Mouse (Mus musculus): ENCODE results near the gene Rusc2.

Gene Rusc2

DNA sequence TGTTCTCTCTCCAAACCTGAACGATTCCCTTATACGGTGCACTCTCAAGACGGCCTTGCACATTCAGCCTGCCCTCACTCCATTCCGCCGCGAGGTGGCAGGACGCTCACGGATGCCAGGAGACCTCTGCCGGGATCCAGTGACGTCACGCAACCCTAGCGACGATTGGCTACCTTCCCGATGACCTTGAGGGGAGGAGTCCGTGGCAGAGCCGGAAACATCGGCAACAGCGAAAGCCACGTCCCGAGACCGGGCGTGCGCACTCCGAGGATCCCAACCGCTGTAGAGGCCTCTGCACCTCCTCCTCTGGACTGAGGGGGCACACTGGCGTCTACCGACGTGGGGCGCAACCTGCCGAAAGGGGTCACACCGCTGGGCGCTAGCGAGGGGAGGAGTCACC lies 60.3 kb downstream of the Rusc2 start:
- peak; percentile 97 to 100 for DNase-seq (ENCODE audit: low spot score in 2 of 2)

DNA sequence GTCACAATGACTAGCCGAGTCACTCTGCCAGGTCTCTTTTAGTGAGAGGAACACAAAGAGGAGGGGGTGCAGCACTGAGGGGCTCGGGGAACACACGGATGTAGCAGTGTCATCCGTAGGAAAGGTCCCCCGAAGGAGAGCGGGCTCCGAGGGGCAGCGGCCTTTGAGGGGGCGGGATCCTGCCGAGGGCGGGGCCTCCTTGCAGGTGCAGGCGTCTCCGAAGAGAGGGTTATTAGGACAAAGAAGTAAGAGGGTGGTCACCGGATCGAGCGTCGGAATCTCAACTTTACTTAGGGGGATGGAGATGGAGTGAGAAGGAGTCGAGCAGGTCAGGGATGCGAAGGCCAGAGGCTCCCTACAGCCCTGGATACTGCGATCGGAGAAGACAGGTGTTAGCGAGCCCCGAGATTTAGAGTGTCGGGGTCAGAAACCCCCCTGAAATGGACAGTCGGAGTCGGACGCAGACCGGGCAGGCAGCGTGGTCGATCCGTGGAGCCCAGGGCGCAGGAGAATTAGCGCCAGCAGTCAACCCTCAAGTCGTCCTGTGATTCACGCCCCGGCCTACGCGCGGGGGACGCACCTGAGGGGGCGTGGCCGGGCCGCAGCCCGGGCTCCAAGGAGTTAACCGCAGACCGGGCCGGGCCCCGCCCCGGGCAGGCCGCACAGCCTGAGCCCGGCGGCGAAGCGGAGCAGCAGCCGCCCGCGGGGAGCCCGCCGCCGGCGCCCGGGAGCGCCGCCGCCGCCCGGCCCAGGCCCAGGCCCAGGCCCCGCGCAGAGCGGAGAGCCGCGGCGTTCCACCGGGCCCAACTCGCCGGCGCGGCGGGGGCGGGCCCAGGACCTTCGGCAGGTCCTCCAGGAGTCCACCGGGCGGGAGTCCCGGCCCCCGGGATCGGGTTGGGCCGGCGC lies 60.9 kb downstream of the Rusc2 start:
- DNase-seq (ENCODE audit: low spot score in 2 of 2) = peak in 1 of 2 experiments; percentile 68

DNA sequence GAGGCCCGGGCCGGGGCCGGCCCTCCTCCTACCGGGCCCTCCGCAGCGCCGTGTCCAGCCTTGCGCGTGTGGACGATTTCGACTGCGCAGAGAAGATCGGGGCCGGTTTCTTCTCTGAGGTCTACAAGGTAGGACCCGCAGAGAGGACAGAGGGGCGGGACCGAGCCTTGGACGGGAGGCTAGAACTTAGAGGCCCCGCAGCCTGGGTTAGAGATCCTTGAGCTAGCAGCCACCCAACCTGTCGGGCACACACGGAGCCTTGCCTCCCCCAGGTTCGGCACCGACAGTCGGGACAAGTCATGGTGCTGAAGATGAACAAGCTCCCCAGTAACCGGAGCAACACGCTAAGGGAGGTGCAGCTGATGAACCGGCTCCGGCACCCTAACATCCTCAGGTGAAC lies 61.7 kb downstream of the Rusc2 start:
- DNase-seq (ENCODE audit: low spot score in 2 of 2) = no peak

DNA sequence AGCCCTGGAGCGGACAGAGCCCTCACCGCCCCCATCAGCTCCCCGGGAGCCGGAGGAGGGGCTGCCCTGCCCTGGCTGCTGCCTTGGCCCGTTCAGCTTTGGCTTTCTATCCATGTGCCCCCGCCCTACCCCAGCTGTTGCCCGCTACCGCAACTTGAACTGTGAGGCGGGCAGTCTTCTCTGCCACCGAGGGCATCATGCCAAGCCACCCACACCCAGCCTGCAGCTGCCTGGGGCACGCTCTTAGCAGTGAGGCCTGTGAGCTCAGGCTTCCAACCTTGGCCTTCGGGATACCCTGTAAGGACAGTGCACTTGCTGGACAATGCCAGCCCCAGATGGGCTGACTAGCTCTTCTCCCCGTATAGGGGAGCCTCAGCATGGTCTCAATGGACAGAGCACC lies 65.5 kb downstream of the Rusc2 start:
- no peak for DNase-seq (ENCODE audit: low spot score in 2 of 2)

- DNase-seq (ENCODE audit: low spot score in 2 of 2) = no peak
These were observed 66.8 kb downstream of the Rusc2 start for GRCm38 (mm10) chr4:43448554-43448953.

DNA sequence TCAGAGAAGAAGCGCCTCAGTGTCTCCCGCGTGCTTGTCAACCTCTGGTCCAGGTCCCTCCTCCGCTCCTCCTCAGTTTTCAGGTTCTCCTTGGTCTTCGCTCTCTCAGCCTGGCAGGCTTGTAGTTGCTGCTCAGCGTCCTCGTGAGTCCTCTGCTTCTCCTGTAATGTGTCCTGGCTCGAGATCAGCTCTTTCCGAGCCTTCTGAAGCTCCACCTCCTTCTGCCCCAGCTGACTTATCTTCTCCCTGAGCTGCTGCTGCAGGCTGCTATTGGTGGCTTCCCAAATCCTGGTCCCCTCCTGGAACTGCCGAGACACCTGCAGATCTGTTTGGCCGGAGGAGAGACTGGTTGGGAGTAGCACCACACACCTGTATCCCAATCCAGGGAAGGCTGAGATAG lies 70.5 kb downstream of the Rusc2 start:
- no peak for DNase-seq (ENCODE audit: low spot score in 2 of 2)

DNA sequence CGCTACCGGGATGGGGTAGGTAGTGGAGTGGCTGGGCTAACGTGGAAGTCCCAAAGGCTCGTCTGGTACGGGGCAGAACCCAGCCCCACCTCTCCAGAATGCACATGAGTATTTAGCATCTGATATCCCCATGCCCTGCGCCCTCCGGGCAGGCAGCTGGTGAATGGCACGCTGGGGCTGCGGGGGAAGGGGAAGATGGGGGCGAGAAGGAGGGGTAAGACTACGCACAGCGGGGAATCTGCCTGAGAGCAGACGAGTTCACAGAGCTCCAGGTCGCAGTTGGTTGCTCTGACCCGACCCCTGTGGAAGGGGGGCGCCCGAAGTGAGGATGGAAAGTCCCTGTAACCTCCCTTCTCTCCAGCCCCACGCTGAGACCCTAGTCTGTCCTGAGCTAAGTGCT lies 71.6 kb downstream of the Rusc2 start:
- no peak for DNase-seq (ENCODE audit: low spot score in 2 of 2)

- no peak for DNase-seq (ENCODE audit: low spot score in 2 of 2)
These were observed 72.5 kb downstream of the Rusc2 start, which contains the start of gene Cd72 for GRCm38 (mm10) chr4:43454041-43454836. Gene Cd72, minus strand, starts transcription at chr4:43454628.

DNA sequence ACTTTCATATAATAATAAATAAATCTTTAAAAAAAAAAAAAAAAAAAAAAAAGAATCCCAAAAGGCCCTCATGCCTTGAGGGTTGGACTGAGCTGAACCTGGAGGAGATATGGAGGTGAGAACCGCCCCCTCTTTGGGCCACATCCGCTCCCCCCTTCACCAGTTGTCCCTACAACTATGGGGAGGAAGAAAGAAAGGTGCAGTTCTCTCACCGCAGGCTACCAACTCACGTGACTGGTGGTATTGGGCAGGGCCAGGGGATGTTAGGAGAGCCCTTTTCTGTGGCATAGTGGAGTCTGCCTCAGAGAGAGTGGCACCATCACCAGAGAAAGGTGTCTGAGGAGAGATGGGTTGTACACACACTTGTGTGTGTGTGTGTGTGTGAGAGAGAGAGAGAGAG lies 74.7 kb downstream of the Rusc2 start:
- DNase-seq (ENCODE audit: low spot score in 2 of 2) = no peak

GRCm38 (mm10) chr4:43457124-43457523 lies 75.3 kb downstream of the Rusc2 start:
- no peak for DNase-seq (ENCODE audit: low spot score in 2 of 2)

GRCm38 (mm10) chr4:43463102-43463501 lies 81.3 kb downstream of the Rusc2 start:
- no peak for DNase-seq (ENCODE audit: low spot score in 2 of 2)

- no peak for DNase-seq (ENCODE audit: low spot score in 2 of 2)
These were observed 84.2 kb downstream of the Rusc2 start for GRCm38 (mm10) chr4:43465935-43466334.

DNA sequence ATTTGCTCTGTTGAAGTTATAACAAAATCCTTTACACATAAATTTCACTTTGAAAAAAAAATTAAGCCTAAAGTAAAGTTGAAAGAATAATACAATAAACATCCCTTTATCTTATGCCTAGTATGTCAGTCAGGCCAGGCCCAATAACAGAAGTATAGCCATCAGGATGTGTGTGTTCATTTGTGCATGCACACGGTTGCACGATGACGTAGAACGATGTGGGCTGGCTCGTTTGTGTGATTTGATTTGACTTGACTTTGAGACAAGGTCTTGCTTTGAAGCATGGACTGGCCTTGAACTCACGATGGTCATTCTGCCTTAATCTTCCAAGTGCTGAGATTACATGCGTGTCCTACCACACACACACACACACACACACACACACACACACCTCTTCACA lies 85.1 kb downstream of the Rusc2 start:
- no peak for DNase-seq (ENCODE audit: low spot score in 2 of 2)

GRCm38 (mm10) chr4:43470301-43470700 lies 88.5 kb downstream of the Rusc2 start:
- DNase-seq (ENCODE audit: low spot score in 2 of 2) = no peak

DNA sequence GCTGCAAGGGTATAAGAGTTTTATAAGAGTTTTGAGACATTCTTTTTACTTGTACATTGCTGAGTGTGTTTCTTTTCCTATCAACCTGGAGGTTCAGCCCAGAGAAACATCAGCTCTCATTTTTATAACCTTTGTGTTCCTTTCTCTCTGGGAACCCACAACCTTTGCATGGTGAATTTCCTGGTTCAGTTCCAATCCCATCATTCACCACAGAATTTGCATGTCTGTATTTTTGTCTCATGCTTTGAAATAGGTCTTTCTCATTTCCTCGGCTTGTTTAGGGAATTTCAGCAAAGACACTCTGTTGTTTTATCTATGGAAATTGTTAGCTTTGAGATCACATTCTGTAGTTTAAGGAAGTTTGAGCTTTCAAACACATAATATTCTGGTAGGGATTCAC lies 91.9 kb downstream of the Rusc2 start:
- DNase-seq (ENCODE audit: low spot score in 2 of 2) = no peak

- no peak for DNase-seq (ENCODE audit: low spot score in 2 of 2)
These were observed 94.8 kb downstream of the Rusc2 start for GRCm38 (mm10) chr4:43476604-43477003.

All from frontal cortex, postnatal 10 days (tissue).